Mouse (Mus musculus) cerebellum, adult 2 months (tissue): ENCODE measurements around the gene Otx2. TPM values are rescaled to one million over a fixed set of nuclear protein-coding genes. Genes with fewer than 3 reads are reported as not detected.

Experiments used
- DNase-seq, 2 experiments: peaks; one replicate each; pipeline ENCODE4 v3.0.0; 2021
- H3K27ac ChIP-seq: fragments of 200-500 bp; 2 replicates; pipeline ENCODE4 v1.5.1; 2012; ENCODE audit warnings: low read length, control low read depth, inconsistent platforms; ENCODE audit not compliant: insufficient read depth
- H3K27me3 ChIP-seq: fragments of 200-500 bp; 2 replicates; pipeline ENCODE4 v1.6.1; 2012; ENCODE audit warnings: inconsistent platforms, mild to moderate bottlenecking, low read length, moderate library complexity; ENCODE audit not compliant: control insufficient read depth, insufficient read depth
- H3K4me1 ChIP-seq: fragments of 200-500 bp; 2 replicates; pipeline ENCODE4 v1.6.1; 2011; ENCODE audit warnings: low read length; ENCODE audit not compliant: control insufficient read depth, insufficient read depth
- H3K4me3 ChIP-seq: fragments of 200-500 bp; replicated peaks from 2 replicates; pipeline ENCODE3; 2011; ENCODE audit warnings: mild to moderate bottlenecking, low read depth, low read length, control low read depth; ENCODE audit not compliant: insufficient read depth
- CTCF ChIP-seq: fragments of 200-500 bp; IDR thresholded peaks from 2 replicates; pipeline ENCODE4 v1.5.1; 2011; ENCODE audit warnings: low read depth, mild to moderate bottlenecking, control low read depth, low read length, moderate library complexity, borderline replicate concordance; ENCODE audit not compliant: insufficient read depth
- POLR2A ChIP-seq: fragments of 200-500 bp; IDR thresholded peaks from 2 replicates; pipeline ENCODE4 v1.6.1; 2011; ENCODE audit warnings: low read length, control low read depth, borderline replicate concordance; ENCODE audit not compliant: insufficient read depth
- WGBS: fragments of 180-500 bp; shearing (Covaris S2); methylation state at CpG from one replicate; pipeline ENCODE4 v1.1.7; 2018; 5-methylcytosine and 5-hydroxymethylcytosine counted together
- polyA plus RNA-seq: library from polyadenylated mRNA; depleted of rRNA; stranded (reverse); fragments of >200 nt; gene quantifications from 2 replicates; pipeline ENCODE4 v1.2.3, GENCODE M21; 2012

The Otx2 gene
- polyA plus RNA-seq, 1 experiment = 9.9 TPM

DNA sequence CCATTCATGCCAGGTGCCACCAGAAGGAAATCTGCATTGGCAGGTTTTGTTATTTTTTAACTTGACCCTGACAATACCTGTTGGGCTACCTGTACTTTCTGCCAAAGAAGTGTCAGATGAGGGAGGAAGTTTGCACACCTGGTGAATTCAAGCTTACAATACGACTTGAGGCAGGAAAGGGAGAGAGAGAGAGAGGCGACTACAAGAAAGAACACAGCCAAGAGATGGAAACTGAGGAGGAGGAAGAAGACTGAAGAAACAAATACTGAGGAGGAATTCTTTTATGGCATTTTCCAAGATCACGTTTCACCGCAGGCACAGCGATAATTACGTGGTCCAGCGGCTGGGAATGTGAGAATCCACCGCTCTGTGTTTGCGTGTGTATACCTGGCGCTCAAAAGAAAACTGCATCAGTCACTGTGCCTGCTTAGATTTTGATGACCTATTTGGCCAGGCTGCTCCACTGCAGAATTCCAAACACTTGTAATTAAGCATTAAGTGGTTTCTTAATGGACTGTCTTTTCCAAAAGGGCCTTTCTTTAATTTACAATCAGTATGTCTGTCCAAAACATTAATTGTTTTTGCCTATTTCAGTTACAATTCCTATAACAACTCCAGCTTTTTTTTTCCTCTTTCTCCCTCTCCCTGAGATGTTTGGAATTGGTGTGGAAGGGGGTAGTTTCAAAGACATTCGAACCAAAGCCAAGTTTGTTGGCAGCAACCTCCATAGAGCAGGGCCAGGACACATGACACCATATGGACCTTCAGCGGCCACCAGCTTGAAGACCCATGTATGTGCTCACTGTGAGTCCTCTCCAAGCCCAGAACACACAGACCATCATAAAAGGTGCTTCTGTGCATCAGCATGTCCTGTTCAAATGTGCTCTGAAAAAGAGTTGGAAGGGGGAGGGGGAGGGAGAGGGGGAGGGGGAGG, 31.9 kb downstream of the Otx2 start:
- Histone ChIP-seq H3K4me1 (peaks cover 11% of the 10 kb centered on the region), H3K4me3 (no peak overlapping the region), H3K27ac (no peak overlapping the region), H3K27me3 (no peaks in the 10 kb centered on the region)
- peak in 1 of 2 experiments; percentile 33 for DNase-seq
- TF ChIP-seq POLR2A (no peak), CTCF (no peak)
- 26% methylated on average over 12 of the region's 12 CpGs for WGBS

DNA sequence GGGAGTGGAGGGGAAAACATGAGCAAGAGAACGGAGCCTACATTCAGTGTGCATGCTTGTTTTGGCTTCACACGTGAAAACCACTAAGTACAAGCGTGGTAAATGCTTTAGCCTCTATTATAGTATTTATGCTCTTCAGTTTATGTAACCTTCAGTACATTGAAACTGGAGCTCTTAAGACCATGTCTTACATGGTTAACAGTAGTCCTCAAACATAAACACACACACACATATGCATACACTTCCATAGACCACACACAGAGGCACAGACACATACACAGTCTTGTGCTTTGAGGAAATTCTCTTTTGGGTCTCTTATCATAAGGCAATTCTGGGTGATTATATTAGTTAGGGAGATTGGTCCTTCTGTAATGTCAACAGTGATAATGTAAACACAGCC, 40.5 kb downstream of the Otx2 start:
- Histone ChIP-seq H3K4me3 (no peak overlapping the region), H3K4me1 (no peaks in the 10 kb centered on the region), H3K27me3 (no peaks in the 10 kb centered on the region), H3K27ac (no peak overlapping the region)
- no peak for TF ChIP-seq POLR2A
- DNase-seq = no peak
- WGBS = 97% methylated on average over 3 of the region's 3 CpGs

GRCm38 (mm10) chr14:48632335-48632734, 41.3 kb downstream of the Otx2 start:
- TF ChIP-seq CTCF (no peak), POLR2A (no peak)
- H3K27ac ChIP-seq = no peak overlapping the region
- no peaks in the 10 kb centered on the region for H3K27me3 ChIP-seq
- no peak for DNase-seq
- H3K4me3 ChIP-seq = no peak overlapping the region
- H3K4me1 ChIP-seq = no peaks in the 10 kb centered on the region
- WGBS = 92% methylated on average over 8 of the region's 8 CpGs

GRCm38 (mm10) chr14:48631486-48631885, 42.1 kb downstream of the Otx2 start:
- Histone ChIP-seq H3K27me3 (no peaks in the 10 kb centered on the region), H3K27ac (no peak overlapping the region), H3K4me3 (no peak overlapping the region), H3K4me1 (no peaks in the 10 kb centered on the region)
- WGBS = 13% methylated on average over 2 of the region's 2 CpGs
- no peak for TF ChIP-seq CTCF
- TF ChIP-seq POLR2A = no peak
- DNase-seq = no peak

GRCm38 (mm10) chr14:48629404-48629803, 44.2 kb downstream of the Otx2 start:
- no peak overlapping the region for H3K4me3 ChIP-seq
- DNase-seq = no peak
- peaks cover 6% of the 10 kb centered on the region for H3K4me1 ChIP-seq
- TF ChIP-seq POLR2A (no peak), CTCF (no peak)
- 81% methylated on average over 9 of the region's 9 CpGs for WGBS
- no peak overlapping the region for H3K27ac ChIP-seq
- H3K27me3 ChIP-seq = no peaks in the 10 kb centered on the region

- DNase-seq = no peak
- H3K27me3 ChIP-seq = no peaks in the 10 kb centered on the region
- H3K4me3 ChIP-seq = no peak overlapping the region
- TF ChIP-seq CTCF (no peak), POLR2A (no peak)
- WGBS = 87% methylated on average over 4 of the region's 4 CpGs
- no peak overlapping the region for H3K27ac ChIP-seq
- peaks cover 6% of the 10 kb centered on the region for H3K4me1 ChIP-seq
Observed at GRCm38 (mm10) chr14:48626271-48626670, 47.3 kb downstream of the Otx2 start.

DNA sequence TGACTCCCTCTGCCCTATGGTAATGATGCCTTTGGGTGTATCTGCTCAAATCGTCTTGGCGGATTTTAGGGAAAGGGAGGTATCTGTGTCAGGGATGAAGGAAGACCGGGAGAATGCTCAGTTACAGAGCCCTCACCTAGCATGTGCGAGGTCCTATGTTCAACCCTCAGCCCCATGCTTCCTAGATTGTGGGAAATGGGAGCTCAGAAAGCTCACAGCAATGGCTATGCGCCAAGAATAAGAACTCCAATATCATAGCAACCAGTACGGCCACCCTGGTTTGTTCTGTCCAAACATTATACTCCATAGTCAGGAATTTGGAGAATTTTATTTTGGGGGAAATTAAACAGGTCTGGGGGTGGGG, 48.3 kb downstream of the Otx2 start:
- no peak overlapping the region for H3K27ac ChIP-seq
- H3K27me3 ChIP-seq = no peaks in the 10 kb centered on the region
- TF ChIP-seq CTCF (no peak), POLR2A (no peak)
- WGBS = 18% methylated on average over 6 of the region's 6 CpGs
- no peak for DNase-seq
- no peak overlapping the region for H3K4me3 ChIP-seq
- H3K4me1 ChIP-seq = peaks cover 6% of the 10 kb centered on the region
